Mouse (Mus musculus) myocyte (in vitro differentiated cells): ENCODE measurements around the gene Olfr411. TPM values are rescaled to one million over a fixed set of nuclear protein-coding genes. Genes with fewer than 3 reads are reported as not detected.

Source experiments
- H3K27me3 ChIP-seq: one replicate; pipeline ENCODE4 v1.6.1; 2011; ENCODE audit not compliant: control insufficient read depth, insufficient read depth, insufficient read length
- H3K36me3 ChIP-seq: one replicate; pipeline ENCODE4 v1.6.1; 2011; ENCODE audit not compliant: control insufficient read depth, insufficient read depth
- H3K4me2 ChIP-seq: one replicate; pipeline ENCODE4 v1.6.1; 2011; ENCODE audit warnings: low read depth, control low read depth
- H3K4me3 ChIP-seq: one replicate; pipeline ENCODE4 v1.5.1; 2011; ENCODE audit warnings: mild to moderate bottlenecking, control low read depth, moderate library complexity
- H3K79me2 ChIP-seq: one replicate; pipeline ENCODE4 v1.6.1; 2011; ENCODE audit not compliant: control insufficient read depth, insufficient read depth
- H3ac ChIP-seq: one replicate; pipeline ENCODE4 v1.6.1; 2011; ENCODE audit not compliant: control insufficient read depth, insufficient read length
- CEBPB ChIP-seq: IDR thresholded peaks from 2 replicates; pipeline ENCODE4 v1.6.1; 2011; ENCODE audit warnings: mild to moderate bottlenecking, moderate library complexity; ENCODE audit not compliant: poor library complexity, insufficient read depth, severe bottlenecking
- E2F4 ChIP-seq: IDR thresholded peaks from one replicate; pipeline ENCODE4 v1.6.1; 2011; ENCODE audit warnings: mild to moderate bottlenecking, control low read depth, moderate library complexity; ENCODE audit not compliant: insufficient read depth
- MAX ChIP-seq: IDR thresholded peaks from one replicate; pipeline ENCODE4 v1.6.1; 2011; ENCODE audit warnings: low read depth, mild to moderate bottlenecking, control low read depth
- MYOD1 ChIP-seq, 3 experiments: IDR thresholded peaks; one replicate each; pipeline ENCODE4 v1.6.1; 2011; ENCODE audit warnings: control low read depth in 2 of 3, low read depth in 2 of 3, mild to moderate bottlenecking in 2 of 3, moderate library complexity in 1 of 3; ENCODE audit not compliant: insufficient read length in 2 of 3, control insufficient read depth in 1 of 3
- MYOG ChIP-seq, 3 experiments: IDR thresholded peaks; one replicate each; pipeline ENCODE4 v1.6.1; 2011; ENCODE audit warnings: control low read depth in 2 of 3, low read depth in 2 of 3, mild to moderate bottlenecking in 2 of 3; ENCODE audit not compliant: insufficient read length in 2 of 3, control insufficient read depth in 1 of 3, insufficient read depth in 1 of 3
- POLR2A ChIP-seq: IDR thresholded peaks from one replicate; pipeline ENCODE4 v1.6.1; 2011; ENCODE audit warnings: low read depth, mild to moderate bottlenecking, control low read depth, moderate library complexity; ENCODE audit not compliant: insufficient read length
- POLR2AphosphoS2 ChIP-seq: IDR thresholded peaks from one replicate; pipeline ENCODE4 v1.6.1; 2011; ENCODE audit warnings: low read depth, control low read depth; ENCODE audit not compliant: insufficient read length
- REST ChIP-seq: IDR thresholded peaks from one replicate; pipeline ENCODE4 v1.6.1; 2011; ENCODE audit warnings: mild to moderate bottlenecking, control low read depth, moderate library complexity; ENCODE audit not compliant: insufficient read depth, insufficient read length
- SRF ChIP-seq: IDR thresholded peaks from one replicate; pipeline ENCODE4 v1.6.1; 2011; ENCODE audit warnings: low read depth; ENCODE audit not compliant: control insufficient read depth, insufficient read length
- TCF12 ChIP-seq: IDR thresholded peaks from one replicate; pipeline ENCODE4 v1.6.1; 2011; ENCODE audit warnings: mild to moderate bottlenecking, control low read depth; ENCODE audit not compliant: poor library complexity, insufficient read depth, severe bottlenecking
- TCF3 ChIP-seq: IDR thresholded peaks from one replicate; pipeline ENCODE4 v1.6.1; 2011; ENCODE audit warnings: low read depth, control low read depth; ENCODE audit not compliant: insufficient read length
- USF1 ChIP-seq: IDR thresholded peaks from one replicate; pipeline ENCODE4 v1.6.1; 2011; ENCODE audit warnings: low read depth, mild to moderate bottlenecking, control low read depth, moderate library complexity
- polyA plus RNA-seq: library from polyadenylated mRNA; unstranded; fragments of >200 nt; fragmentation: generic; extraction: Trizol; gene quantifications from one replicate; pipeline ENCODE4 v1.2.1, GENCODE M21; 2012; ENCODE audit warnings: missing spikeins

Olfr411 gene
- polyA plus RNA-seq, 1 experiment = not detected

DNA sequence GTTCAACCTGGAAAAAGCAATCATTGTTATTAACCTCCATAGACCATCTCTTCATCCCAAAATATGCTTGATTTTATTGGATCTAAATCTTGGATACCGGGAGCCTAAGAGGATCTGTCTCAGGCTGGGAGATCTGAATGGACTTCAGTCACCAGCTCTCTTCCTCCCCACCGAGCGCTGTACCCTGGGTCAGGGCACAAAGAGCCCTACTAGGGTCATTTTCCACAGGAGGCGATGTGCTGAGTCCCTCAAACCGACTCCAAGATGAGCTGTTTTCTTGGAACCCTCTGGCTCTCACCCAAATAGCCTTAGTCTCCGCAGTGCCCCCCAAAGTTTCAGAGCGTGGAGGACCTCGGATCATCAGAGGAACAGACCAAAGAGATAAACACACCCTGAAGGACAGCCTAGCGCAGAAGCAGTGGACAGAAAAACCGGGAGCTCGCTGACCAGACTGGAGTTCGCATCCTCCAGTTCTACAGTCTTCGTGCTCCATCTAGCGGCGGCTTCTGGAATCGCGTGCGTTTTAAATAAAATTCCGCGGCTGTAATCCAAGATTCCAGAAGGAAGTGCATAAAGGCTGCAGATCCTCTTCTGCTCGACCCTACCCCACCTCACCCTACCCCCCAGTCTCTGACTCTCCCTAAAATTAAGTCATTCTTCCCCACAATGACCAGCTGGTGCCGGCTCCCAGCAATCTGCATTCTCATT lies 19.1 kb upstream of the Olfr411 start:
- Histone ChIP-seq H3K27me3 (peaks cover 29% of the 10 kb centered on the region), H3K79me2 (no peaks in the 10 kb centered on the region), H3K4me2 (peak overlapping the region; percentile 16), H3K36me3 (no peaks in the 10 kb centered on the region), H3ac (no peak overlapping the region), H3K4me3 (no peak overlapping the region)
- TF ChIP-seq SRF (no peak), MYOD1 (IDR thresholded peaks at IDR 0.05; ENCODE audit: control insufficient read depth in 1 of 3, insufficient read length in 2 of 3, low read depth in 2 of 3) (no peak), POLR2A (no peak), MYOG (IDR thresholded peaks at IDR 0.05; ENCODE audit: control insufficient read depth in 1 of 3, insufficient read depth in 1 of 3, insufficient read length in 2 of 3, low read depth in 2 of 3) (no peak), TCF12 (no peak), CEBPB (no peak), TCF3 (no peak), E2F4 (no peak)

DNA sequence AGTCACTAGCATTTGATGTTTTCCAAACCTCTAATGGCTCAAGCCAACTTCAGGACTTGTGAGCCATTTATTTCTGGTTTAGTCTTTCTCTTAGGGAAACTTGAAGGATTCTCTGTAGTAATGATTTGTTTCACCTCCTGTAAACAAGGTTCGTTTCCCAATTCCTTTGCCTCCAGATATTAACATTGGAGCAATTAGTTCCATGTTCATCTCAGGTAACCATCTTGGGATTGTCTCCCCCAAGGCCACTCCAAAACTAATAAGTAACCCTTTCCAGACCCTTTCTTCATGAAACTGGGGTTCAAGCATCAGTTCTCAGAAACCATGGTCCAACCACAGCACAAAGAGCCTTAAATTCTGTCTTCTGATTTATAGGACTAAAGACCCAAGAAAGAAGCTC lies 9.3 kb upstream of the Olfr411 start, which contains the start of gene Olfr412:
Olfr412 (plus strand) TSS at position 301 of the 400 bp plus-strand sequence.
- no peaks in the 10 kb centered on the region for H3K27me3 ChIP-seq
- H3K4me2 ChIP-seq = no peak within 1 kb of the TSS
- no peak within 1 kb of the TSS for H3K4me3 ChIP-seq
- no peaks in the 10 kb centered on the region for H3K79me2 ChIP-seq
- TF ChIP-seq MYOG (IDR thresholded peaks at IDR 0.05; ENCODE audit: control insufficient read depth in 1 of 3, insufficient read depth in 1 of 3, insufficient read length in 2 of 3, low read depth in 2 of 3) (no peak), POLR2A (no peak), MAX (no peak), POLR2AphosphoS2 (no peak), CEBPB (no peak), REST (no peak), MYOD1 (IDR thresholded peaks at IDR 0.05; ENCODE audit: control insufficient read depth in 1 of 3, insufficient read length in 2 of 3, low read depth in 2 of 3) (no peak), TCF3 (no peak), USF1 (no peak), TCF12 (no peak), E2F4 (no peak), SRF (no peak)
- H3ac ChIP-seq = no peak within 1 kb of the TSS
- no peaks in the 10 kb centered on the region for H3K36me3 ChIP-seq

- Histone ChIP-seq H3ac (no peak within 1 kb of the TSS), H3K79me2 (no peaks in the 10 kb centered on the region), H3K4me2 (no peak within 1 kb of the TSS), H3K27me3 (no peaks in the 10 kb centered on the region), H3K4me3 (no peak within 1 kb of the TSS), H3K36me3 (no peaks in the 10 kb centered on the region)
- no peak for TF ChIP-seq USF1
- no peak for TF ChIP-seq TCF12
- TF ChIP-seq MAX = no peak
- TF ChIP-seq POLR2A = no peak
- no peak for TF ChIP-seq E2F4
- TF ChIP-seq TCF3 = no peak
- no peak for TF ChIP-seq CEBPB
- TF ChIP-seq MYOD1 (IDR thresholded peaks at IDR 0.05; ENCODE audit: control insufficient read depth in 1 of 3, insufficient read length in 2 of 3, low read depth in 2 of 3) = no peak
- TF ChIP-seq MYOG (IDR thresholded peaks at IDR 0.05; ENCODE audit: control insufficient read depth in 1 of 3, insufficient read depth in 1 of 3, insufficient read length in 2 of 3, low read depth in 2 of 3) = no peak
- no peak for TF ChIP-seq REST
- no peak for TF ChIP-seq SRF
- TF ChIP-seq POLR2AphosphoS2 = no peak
Observed at GRCm38 (mm10) chr11:74337931-74338330, 14.5 kb downstream of the Olfr411 start, which contains the start of gene Olfr410. Olfr410 (minus strand) TSS chr11:74338031.

- TF ChIP-seq E2F4 = no peak
- TF ChIP-seq POLR2A = no peak
- no peak for TF ChIP-seq MYOD1 (IDR thresholded peaks at IDR 0.05; ENCODE audit: control insufficient read depth in 1 of 3, insufficient read length in 2 of 3, low read depth in 2 of 3)
- TF ChIP-seq TCF12 = no peak
- no peak for TF ChIP-seq USF1
- TF ChIP-seq POLR2AphosphoS2 = no peak
- no peak for TF ChIP-seq SRF
- TF ChIP-seq REST = no peak
- no peak for TF ChIP-seq MAX
- TF ChIP-seq MYOG (IDR thresholded peaks at IDR 0.05; ENCODE audit: control insufficient read depth in 1 of 3, insufficient read depth in 1 of 3, insufficient read length in 2 of 3, low read depth in 2 of 3) = no peak
- no peak for TF ChIP-seq CEBPB
- TF ChIP-seq TCF3 = no peak
- Histone ChIP-seq H3K4me2 (no peak overlapping the region), H3K79me2 (no peaks in the 10 kb centered on the region), H3K36me3 (no peaks in the 10 kb centered on the region), H3ac (no peak overlapping the region), H3K4me3 (no peak overlapping the region), H3K27me3 (no peaks in the 10 kb centered on the region)
Observed at GRCm38 (mm10) chr11:74328781-74329180, 23.7 kb downstream of the Olfr411 start.
